Mouse (Mus musculus) forebrain, embryonic 11.5 days (tissue): ENCODE measurements at regions not wholly inside any gene's neighbourhood (a gene's known extent, or its start where the extent isn't known, plus 50 kb on each side); places are given as distances from the start of the nearest gene placed in this dataset.
A peak's percentile ranks its signal among the peaks of the same experiment; 100 is the strongest.

Source experiments
- ATAC-seq: fragments of 200-750 bp; cut with Nextera tagmentation; replicated peaks from 2 replicates; pipeline ENCODE4 v1.8.0; 2017; ENCODE audit warnings: moderate TSS enrichment; ENCODE audit not compliant: low FRiP score
- DNase-seq: peaks from one replicate; pipeline ENCODE4 v3.0.0-alpha.2; 2017; ENCODE audit warnings: low spot score
- H3K27ac ChIP-seq: fragments of 300-500 bp; sonication (generic); 2 replicates; pipeline ENCODE4 v1.5.1; 2014; ENCODE audit warnings: low read depth, low read length
- H3K27me3 ChIP-seq: fragments of 300-500 bp; sonication (generic); 2 replicates; pipeline ENCODE4 v1.6.1; 2014; ENCODE audit warnings: mild to moderate bottlenecking, low read length, mixed read lengths; ENCODE audit not compliant: control insufficient read depth, insufficient read depth
- H3K36me3 ChIP-seq: fragments of 300-500 bp; sonication (generic); 2 replicates; pipeline ENCODE4 v1.6.1; 2014; ENCODE audit warnings: mild to moderate bottlenecking, low read length, moderate library complexity, mixed read lengths; ENCODE audit not compliant: control insufficient read depth, insufficient read depth
- H3K4me1 ChIP-seq: fragments of 300-500 bp; sonication (generic); replicated peaks from 2 replicates; pipeline ENCODE4 v1.6.1; 2014; ENCODE audit warnings: low read length, mixed read lengths; ENCODE audit not compliant: control insufficient read depth, insufficient read depth
- H3K4me2 ChIP-seq: fragments of 300-500 bp; sonication (generic); 2 replicates; pipeline ENCODE4 v1.6.1; 2014; ENCODE audit warnings: low read depth, mild to moderate bottlenecking, low read length, moderate library complexity, mixed read lengths; ENCODE audit not compliant: severe bottlenecking
- H3K4me3 ChIP-seq: fragments of 300-500 bp; sonication (generic); 2 replicates; pipeline ENCODE4 v1.5.1; 2014; ENCODE audit warnings: low read depth, low read length
- H3K9ac ChIP-seq: fragments of 300-500 bp; sonication (generic); 2 replicates; pipeline ENCODE4 v1.6.1; 2014; ENCODE audit warnings: low read length
- H3K9me3 ChIP-seq: fragments of 300-500 bp; sonication (generic); 2 replicates; pipeline ENCODE4 v1.6.1; 2016; ENCODE audit warnings: low read length, mixed read lengths; ENCODE audit not compliant: control insufficient read depth
- WGBS: fragments of 180-500 bp; shearing (Covaris S2); extraction: QIAGEN DNeasy Blood & Tissue Kit; methylation state at CpG from one replicate; pipeline ENCODE4 v1.1.7; 2014; 5-methylcytosine and 5-hydroxymethylcytosine counted together

DNA sequence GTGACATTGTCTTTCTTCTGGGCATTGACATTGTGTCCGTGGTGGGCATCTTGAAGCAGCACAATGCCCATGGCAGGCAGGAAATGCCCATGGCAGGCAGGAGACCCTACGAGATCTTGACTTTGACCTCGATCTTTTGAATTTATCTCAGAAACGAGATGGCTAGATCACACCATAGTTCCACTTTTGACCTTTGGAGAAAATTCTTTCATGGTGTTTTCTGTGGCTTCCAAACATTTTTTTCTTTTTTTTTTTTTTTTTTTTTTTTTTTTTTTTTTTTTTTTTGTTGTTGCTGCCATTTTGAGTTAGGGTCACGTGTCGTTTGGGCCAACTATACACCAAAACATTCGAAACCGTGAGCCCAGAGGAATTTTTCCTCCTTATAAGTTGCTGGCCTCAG, 201.5 kb downstream of the Vrk1 start:
- H3K27me3 ChIP-seq, result no peaks in the 10 kb centered on the region
- no peaks in the 10 kb centered on the region for H3K4me1 ChIP-seq
- no peak overlapping the region for H3K9ac ChIP-seq
- no peaks in the 10 kb centered on the region for H3K36me3 ChIP-seq
- no peak overlapping the region for H3K27ac ChIP-seq
- ATAC-seq (no peak), DNase-seq (no peak)
- no peak overlapping the region for H3K4me3 ChIP-seq
- no peaks in the 10 kb centered on the region for H3K9me3 ChIP-seq
- 90% methylated on average over 8 of the region's 8 CpGs for WGBS
- H3K4me2 ChIP-seq, result no peak overlapping the region

DNA sequence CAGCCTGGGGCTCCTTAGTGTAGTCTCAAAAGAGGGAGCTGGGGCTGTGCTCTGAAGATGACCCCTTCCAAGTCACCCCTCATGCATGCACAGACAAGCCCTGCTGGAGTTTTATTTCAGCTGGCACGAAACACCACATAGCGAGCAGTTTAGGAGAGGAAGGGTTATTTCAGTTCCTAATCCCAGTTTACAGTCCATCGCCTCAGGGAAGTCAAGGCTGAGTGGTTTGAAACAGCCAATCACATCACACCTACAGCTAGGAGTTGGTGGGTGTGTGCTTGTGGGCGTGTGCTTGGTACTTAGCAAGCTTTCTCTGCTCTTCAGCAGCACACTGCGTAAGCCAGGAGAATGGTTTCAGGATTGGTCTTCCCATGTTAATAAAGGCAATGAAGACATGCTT, 202.4 kb downstream of the Vrk1 start:
- WGBS, result 74% methylated on average over 5 of the region's 5 CpGs
- no peak for ATAC-seq

DNA sequence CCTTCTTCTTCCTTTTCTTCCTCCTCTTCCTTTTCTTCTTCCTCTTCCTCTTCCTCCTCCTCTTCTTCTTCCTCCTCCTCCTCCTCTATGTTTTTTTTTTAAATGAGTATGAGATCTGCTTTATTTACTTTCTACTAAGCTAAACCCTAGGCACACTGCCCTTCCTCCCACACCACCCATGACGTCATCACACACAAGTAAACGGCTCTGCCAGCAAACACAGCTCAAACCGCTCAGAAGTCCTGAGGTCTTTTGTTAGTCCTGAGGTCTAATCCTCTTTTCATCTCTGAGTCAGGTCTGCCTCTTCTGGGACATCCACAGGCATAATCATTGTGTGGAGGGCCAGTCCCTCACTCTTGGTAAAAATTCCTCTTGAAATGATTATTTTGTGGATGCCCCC, 210.0 kb downstream of the Vrk1 start:
- WGBS, result 23% methylated on average over 3 of the region's 3 CpGs
- Histone ChIP-seq H3K9me3 (no peaks in the 10 kb centered on the region; the same call in 1 of the 2 replicates), H3K4me2 (no peak overlapping the region), H3K4me3 (no peak overlapping the region), H3K36me3 (no peaks in the 10 kb centered on the region), H3K27ac (no peak overlapping the region), H3K27me3 (no peaks in the 10 kb centered on the region), H3K9ac (no peak overlapping the region), H3K4me1 (peaks cover 2% of the 10 kb centered on the region; the same call in 1 of the 2 replicates)
- DNase-seq (no peak), ATAC-seq (no peak)

More for the DNA sequence above, 202.4 kb downstream of the Vrk1 start:
- Histone ChIP-seq H3K4me1 (no peaks in the 10 kb centered on the region), H3K27ac (no peak overlapping the region), H3K4me3 (no peak overlapping the region), H3K27me3 (no peaks in the 10 kb centered on the region), H3K36me3 (no peaks in the 10 kb centered on the region), H3K4me2 (no peak overlapping the region), H3K9me3 (no peaks in the 10 kb centered on the region), H3K9ac (no peak overlapping the region)
- no peak for DNase-seq

DNA sequence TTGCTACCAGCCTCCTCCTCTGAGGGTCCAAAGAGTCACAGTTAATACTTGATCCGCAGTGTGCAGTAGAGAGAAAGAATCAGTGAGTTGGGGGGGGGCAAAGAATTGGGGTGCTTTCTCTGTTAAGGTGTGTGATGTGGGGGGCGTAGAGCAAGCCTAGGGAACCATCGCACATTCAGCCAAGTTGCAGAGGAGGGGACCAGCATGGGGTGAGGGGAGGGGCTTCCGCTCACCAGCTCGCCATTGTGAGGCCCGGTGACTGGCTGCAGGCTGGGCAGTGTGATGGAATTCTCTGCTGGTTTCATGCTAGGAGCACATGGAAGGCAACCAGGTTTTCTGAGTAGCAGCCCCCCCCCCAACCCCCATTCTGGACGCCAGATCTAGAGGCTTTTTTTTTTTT, 216.2 kb downstream of the Vrk1 start:
- H3K4me1 ChIP-seq, result peaks cover 16% of the 10 kb centered on the region
- no peaks in the 10 kb centered on the region for H3K36me3 ChIP-seq
- peak; percentile 77 for DNase-seq
- H3K9ac ChIP-seq, result no peak overlapping the region; the same call in 1 of the 2 replicates
- 16% methylated on average over 7 of the region's 7 CpGs for WGBS
- ATAC-seq, result peak; percentile 75
- H3K27me3 ChIP-seq, result no peaks in the 10 kb centered on the region
- H3K9me3 ChIP-seq, result no peaks in the 10 kb centered on the region; the same call in 1 of the 2 replicates
- H3K27ac ChIP-seq, result no peak overlapping the region
- H3K4me2 ChIP-seq, result no peak overlapping the region
- no peak overlapping the region for H3K4me3 ChIP-seq

DNA sequence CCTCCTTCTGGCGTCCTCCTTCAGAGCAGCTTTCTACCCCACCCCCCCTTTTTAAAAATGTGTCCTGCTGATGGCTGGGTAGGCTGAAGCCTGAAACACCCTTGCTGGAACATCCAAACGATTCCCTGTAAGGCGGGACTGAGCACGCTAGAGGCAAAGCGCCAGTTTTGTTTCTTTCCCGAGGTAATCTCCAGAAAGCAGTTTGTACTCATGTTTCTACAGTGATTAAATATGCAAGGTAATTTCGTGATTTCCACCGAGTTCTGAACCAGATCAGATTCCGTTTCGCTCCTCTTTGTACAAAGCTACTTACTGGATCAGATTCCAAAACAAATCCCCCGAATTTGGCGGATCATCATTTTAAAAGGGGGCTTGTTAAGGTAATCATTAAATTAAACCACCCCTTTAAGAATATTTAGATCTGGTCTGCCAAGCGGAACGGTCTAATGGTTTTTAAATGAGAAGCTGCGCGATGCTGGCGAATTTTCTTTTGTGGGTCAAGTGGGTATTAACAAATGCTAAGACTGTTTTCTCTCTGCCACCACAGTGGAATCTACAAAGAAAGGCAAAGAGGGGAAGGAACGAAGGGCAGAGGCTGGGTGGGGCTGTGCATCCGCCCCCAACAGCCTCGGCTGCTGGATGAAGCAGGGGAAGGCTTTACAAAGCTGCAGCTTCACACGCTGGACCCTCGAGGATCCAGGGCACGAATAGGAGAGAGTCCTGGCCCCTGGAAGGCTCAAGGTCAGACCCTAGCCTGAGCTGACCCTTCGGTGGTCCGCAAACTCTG, 216.9 kb downstream of the Vrk1 start:
- H3K4me2 ChIP-seq, result peak overlapping the region; percentile 38
- no peaks in the 10 kb centered on the region for H3K36me3 ChIP-seq

DNA sequence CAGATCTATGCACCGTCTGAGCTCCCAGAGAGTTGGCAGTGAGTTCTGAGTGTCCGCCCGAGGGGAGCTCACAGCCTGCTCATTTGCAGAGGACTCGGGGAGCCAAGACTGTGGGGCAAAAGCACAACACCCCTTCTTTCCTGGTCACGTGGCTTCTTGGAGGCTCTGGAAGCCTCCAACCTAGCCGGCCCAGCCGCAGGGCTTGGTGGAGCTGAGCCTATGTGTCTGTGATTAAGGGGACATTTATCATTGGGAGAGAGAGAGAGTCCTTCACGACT, 217.5 kb downstream of the Vrk1 start:
- ATAC-seq (peak; percentile 19; the same call in 1 of the 2 replicates), DNase-seq (no peak)
- peak overlapping the region; percentile 38 for H3K4me2 ChIP-seq
- H3K27me3 ChIP-seq, result no peaks in the 10 kb centered on the region
- H3K9ac ChIP-seq, result no peak overlapping the region
- no peak overlapping the region for H3K4me3 ChIP-seq
- H3K27ac ChIP-seq, result no peak overlapping the region
- WGBS, result 31% methylated on average over 8 of the region's 8 CpGs
- no peaks in the 10 kb centered on the region for H3K36me3 ChIP-seq
- H3K9me3 ChIP-seq, result no peaks in the 10 kb centered on the region; the same call in 1 of the 2 replicates
- H3K4me1 ChIP-seq, result peaks cover 16% of the 10 kb centered on the region

More for the DNA sequence above, 216.9 kb downstream of the Vrk1 start:
- peak overlapping the region; percentile 46; the same call in 1 of the 2 replicates for H3K27ac ChIP-seq
- peak overlapping the region; percentile 20; the same call in 1 of the 2 replicates for H3K9ac ChIP-seq
- H3K4me3 ChIP-seq, result no peak overlapping the region
- ATAC-seq (peak; percentile 40), DNase-seq (no peak)
- H3K9me3 ChIP-seq, result no peaks in the 10 kb centered on the region; the same call in 1 of the 2 replicates
- 10% methylated on average over 25 of the region's 25 CpGs for WGBS
- no peaks in the 10 kb centered on the region for H3K27me3 ChIP-seq
- peaks cover 16% of the 10 kb centered on the region for H3K4me1 ChIP-seq

DNA sequence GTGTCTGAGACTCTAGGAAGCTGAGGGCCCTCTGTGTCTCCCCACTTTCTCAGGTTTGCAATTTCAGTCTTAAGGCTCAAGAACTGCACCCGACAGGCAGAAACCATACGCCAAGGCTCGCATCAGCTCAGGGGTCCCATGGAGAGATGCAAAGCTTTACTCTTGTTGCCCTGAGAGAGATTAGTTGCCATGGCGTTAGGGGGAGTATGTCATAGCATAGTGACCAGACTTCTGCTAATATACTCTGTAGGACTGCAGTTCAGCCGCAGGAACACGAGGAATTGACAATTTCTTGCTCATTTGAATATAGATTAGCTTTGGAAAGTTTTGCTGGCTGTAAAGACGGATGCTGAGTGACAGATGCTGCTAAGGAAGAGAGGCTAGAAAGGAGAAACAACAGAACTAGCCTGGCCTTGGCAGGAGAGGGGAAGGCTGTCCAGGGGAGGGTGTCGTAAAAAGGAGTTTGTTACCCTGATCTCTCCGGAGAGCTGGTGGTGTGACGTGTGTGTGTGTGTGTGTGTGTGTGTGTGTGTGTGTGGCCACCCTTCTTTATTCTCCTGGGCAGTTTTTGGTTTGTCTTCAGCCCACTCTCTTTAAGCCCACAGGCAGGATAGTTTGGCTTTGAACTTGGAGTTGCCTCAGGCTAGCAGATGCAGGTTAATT, 235.3 kb downstream of the Vrk1 start:
- 34% methylated on average over 10 of the region's 10 CpGs for WGBS
- Histone ChIP-seq H3K4me1 (peaks cover 8% of the 10 kb centered on the region; the same call in 1 of the 2 replicates), H3K27me3 (no peaks in the 10 kb centered on the region), H3K9ac (no peak overlapping the region), H3K4me2 (no peak overlapping the region), H3K4me3 (no peak overlapping the region), H3K27ac (no peak overlapping the region; the same call in 1 of the 2 replicates), H3K36me3 (no peaks in the 10 kb centered on the region), H3K9me3 (no peaks in the 10 kb centered on the region)
- ATAC-seq (0 out of 2 replicates have a peak, but pooled peaks have one; percentile 12), DNase-seq (no peak)

DNA sequence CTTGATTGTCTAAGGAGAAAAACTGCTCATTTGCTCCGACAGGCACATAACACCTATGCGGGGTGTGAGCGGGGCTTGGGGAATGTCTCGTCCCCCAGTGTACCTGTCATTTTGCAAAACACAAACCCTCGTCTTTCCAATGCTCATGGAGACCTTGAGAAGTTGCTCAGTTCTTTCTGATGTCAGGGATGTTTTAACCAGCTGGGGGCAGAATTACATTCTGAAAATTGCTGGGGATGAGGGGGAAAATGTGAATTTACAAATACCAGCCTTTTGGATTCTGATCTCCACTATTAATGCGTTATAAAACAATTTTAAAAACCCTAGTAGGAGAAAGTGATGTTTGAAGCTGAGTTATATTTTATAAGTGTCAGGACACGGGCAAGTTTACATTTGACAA, 263.6 kb downstream of the Vrk1 start:
- no peak overlapping the region for H3K27ac ChIP-seq
- no peak for ATAC-seq
- no peaks in the 10 kb centered on the region for H3K4me1 ChIP-seq
- H3K4me2 ChIP-seq, result no peak overlapping the region
- H3K4me3 ChIP-seq, result no peak overlapping the region
- DNase-seq, result no peak
- H3K9me3 ChIP-seq, result no peaks in the 10 kb centered on the region
- no peaks in the 10 kb centered on the region for H3K36me3 ChIP-seq
- 79% methylated on average over 7 of the region's 7 CpGs for WGBS
- H3K9ac ChIP-seq, result no peak overlapping the region
- H3K27me3 ChIP-seq, result no peaks in the 10 kb centered on the region
